Mouse (Mus musculus) brown adipose tissue, adult 24 weeks (tissue): Measurements from ENCODE around the gene Ucma. TPM values are rescaled to one million over a fixed set of nuclear protein-coding genes. Genes with fewer than 3 reads are reported as not detected.

Experiments
- H3K27ac ChIP-seq: fragments of 200-500 bp; replicated peaks from 2 replicates; pipeline ENCODE4 v1.5.1; 2012; ENCODE audit warnings: low read depth, mild to moderate bottlenecking, low read length
- H3K4me1 ChIP-seq: fragments of 200-500 bp; 2 replicates; pipeline ENCODE4 v1.6.1; 2012; ENCODE audit warnings: low read length, mixed read lengths; ENCODE audit not compliant: control insufficient read depth, insufficient read depth, insufficient read length
- H3K4me3 ChIP-seq: fragments of 200-500 bp; 2 replicates; pipeline ENCODE4 v1.5.1; 2012; ENCODE audit warnings: low read depth, mild to moderate bottlenecking, low read length, moderate library complexity; ENCODE audit not compliant: insufficient read depth
- polyA plus RNA-seq: library from polyadenylated mRNA; stranded (reverse); fragments of >200 nt; gene quantifications from 2 replicates; pipeline ENCODE4 v1.2.4, GENCODE M21; 2012; ENCODE audit not compliant: missing spikeins, insufficient read depth, insufficient read length

Ucma gene
- polyA plus RNA-seq, 1 experiment = not detected

DNA sequence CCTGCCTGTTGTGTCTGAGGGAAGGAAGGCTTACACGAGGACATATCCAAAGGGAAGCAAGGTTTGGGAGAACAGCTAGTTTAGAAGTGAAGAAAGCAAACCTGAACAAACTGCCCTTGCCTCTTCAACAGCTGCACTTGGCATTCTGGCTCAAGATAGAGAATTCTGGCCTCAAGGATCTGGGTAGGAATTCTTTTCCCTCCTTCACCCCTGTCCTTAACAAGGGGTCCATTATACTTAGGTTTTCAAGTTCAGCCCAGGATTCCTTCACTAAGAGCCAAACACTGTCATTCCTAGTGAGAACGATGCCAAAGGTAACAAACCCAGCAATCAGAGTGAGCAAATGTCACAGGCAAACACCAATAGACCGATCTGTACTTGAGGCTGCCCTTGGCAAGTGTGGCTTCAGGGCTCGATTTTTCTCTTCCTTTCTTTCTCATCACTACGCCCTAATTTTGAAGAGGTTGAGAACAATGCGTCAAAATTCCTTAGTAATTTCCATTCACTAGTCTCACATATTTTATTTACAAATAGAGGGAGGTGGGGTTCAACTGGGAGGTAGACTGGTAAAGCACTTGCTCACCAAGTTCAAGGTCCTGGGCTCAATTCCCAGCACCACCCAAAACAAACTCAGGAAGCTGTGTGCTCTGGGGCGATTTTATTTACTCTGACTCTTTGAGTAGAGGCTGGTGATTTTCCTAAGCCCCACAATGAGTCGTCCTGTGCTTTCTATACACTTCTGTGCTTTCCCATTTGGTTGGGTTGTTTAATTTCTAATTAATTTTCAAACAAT lies 11.7 kb downstream of the Ucma start:
- no peak overlapping the region for H3K4me3 ChIP-seq
- H3K4me1 ChIP-seq = no peaks in the 10 kb centered on the region
- no peak overlapping the region for H3K27ac ChIP-seq

DNA sequence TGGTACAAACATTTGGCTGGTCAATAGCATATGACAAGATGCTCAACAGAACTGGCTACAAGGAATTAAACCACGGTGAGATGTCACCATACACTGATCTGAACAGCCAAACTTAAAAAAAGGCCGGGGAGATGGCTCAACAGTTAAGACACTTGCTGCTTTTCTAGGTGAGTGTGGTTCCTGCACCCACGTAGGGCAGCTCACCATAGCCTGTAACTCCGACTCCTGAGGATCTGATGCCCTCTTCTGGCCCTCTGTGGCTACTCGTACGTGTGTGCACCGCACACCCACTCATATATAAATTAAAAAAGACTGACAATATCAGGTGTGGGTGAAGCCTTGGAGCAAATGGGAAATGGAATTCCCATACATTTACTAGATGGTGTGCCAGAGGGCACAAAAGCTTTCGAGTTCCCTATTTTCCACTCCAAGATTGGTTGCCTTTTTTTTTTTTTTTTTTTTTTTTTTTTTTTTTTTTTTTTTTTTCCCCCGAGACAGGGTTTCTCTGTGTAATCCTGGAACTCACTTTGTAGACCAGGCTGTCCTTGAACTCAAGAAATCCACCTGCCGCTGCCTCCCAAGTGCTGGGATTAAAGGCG lies 13.0 kb downstream of the Ucma start:
- Histone ChIP-seq H3K27ac (no peak overlapping the region), H3K4me1 (no peaks in the 10 kb centered on the region), H3K4me3 (no peak overlapping the region)

DNA sequence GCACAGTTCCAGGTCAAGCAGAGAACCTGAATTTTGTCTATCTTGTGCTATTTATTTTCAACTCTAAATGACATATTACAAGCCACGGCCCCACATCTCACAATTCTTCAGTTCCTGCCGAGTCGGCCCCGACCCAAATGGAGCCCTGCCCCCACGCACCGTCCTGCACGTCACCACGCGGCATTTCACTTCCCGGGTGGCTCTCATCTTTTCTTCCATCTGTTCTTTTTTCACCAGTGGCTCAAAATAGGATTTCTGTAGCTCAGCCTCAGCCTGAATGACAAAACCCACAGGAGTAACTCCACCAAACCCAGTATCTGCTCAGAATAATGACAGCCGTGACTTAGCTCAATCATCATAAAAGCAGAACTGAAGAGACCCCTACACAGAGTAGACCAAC lies 17.7 kb downstream of the Ucma start:
- H3K27ac ChIP-seq = no peak overlapping the region
- H3K4me3 ChIP-seq = no peak overlapping the region
- no peaks in the 10 kb centered on the region for H3K4me1 ChIP-seq

DNA sequence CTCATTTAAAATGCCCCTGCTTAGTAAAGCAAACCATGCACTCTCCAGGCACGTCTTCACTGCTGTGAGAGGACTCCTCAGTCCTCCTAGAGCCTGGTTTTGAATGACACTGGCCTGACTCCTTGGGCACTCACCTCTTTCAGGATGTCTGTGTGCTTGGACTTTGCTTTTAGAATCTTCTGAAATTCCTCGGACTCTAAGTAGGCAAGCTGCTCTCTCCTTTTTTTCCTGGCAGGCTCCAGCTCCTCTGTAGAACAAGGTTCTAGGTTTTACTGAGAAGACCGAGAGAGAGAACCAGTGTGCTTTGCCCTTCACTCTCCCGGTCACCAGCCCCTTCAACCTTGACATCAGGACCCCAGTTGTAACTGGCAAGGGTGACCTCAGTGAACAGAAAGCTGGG lies 18.5 kb downstream of the Ucma start:
- no peak overlapping the region for H3K27ac ChIP-seq
- H3K4me3 ChIP-seq = no peak overlapping the region
- no peaks in the 10 kb centered on the region for H3K4me1 ChIP-seq

DNA sequence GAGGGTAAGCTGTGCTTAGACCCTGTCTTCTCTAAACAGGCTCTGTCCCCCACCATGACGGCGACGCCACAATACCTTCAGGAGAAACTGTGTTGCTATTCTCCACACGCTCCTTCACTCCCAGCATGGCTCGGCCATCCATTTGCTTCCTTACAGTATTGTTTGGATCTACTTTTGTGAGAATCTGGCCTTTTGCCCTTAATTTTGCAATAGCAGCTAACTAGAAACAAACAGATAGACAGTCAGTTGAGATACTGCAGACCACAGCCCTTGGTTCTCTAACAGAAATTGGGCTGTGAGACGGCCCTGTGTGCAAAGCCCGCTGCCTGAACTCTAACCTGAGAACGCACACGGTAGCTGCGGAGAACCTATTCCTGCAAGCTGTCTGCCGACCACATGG lies 19.7 kb downstream of the Ucma start:
- H3K27ac ChIP-seq = no peak overlapping the region
- no peak overlapping the region for H3K4me3 ChIP-seq
- H3K4me1 ChIP-seq = no peaks in the 10 kb centered on the region

DNA sequence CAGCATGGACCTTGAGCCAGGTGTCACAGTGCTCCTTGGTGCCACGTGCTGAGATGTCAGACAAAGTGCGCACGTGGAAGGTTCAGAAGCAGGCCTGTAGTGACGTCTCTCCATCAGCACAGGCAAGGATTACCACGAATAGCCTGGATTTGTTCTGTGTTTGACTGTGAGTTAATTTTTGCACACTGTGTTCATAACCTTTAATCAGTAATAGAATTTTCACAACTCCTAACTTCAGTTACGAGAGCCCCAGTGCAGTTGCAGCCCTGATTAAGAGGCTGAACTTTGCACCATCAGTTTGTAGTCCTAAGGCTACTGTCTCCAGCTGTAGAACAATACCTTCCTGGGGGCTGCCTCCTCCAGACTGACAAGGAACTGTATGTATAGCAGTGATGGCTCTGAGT lies 20.5 kb downstream of the Ucma start:
- Histone ChIP-seq H3K27ac (no peak overlapping the region), H3K4me3 (no peak overlapping the region), H3K4me1 (no peaks in the 10 kb centered on the region)

DNA sequence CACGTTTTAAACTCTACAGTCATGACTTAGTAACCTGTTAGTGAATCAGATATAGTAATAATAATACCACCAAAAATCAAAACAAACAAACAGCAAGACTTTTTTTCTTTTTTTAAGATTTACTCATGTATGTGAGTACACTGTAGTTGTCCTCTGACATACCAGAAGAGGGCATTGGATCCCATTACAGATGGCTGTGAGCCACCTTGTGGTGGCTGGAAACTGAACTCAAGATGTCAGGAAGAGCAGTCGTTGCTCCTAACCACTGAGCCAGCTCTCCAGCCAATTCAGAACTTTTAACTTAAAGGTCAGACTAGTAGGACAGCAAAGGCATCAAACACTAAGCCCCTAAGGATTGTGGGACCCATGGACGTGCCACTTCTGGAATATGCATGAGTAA lies 23.0 kb downstream of the Ucma start:
- H3K27ac ChIP-seq = no peak overlapping the region
- H3K4me3 ChIP-seq = no peak overlapping the region
- H3K4me1 ChIP-seq = no peaks in the 10 kb centered on the region

DNA sequence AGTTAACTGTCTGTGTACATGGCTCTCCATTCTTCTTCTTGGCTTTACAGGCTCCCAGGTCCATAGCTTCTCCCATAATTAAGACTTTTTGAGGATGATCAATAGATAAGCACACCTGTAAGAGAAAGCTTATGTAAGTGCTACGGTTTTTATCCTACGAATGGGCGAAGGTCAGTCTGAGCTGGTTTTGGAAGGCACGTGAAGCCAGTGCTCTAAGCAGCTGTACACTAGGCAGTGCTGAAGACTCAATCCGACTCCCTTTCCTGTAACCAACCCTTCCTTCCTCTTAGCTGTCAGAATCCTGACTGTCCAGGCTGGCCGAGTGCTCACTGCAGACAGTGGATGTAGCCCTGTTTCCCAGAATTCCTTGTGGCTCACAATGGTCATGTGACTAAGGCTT lies 25.3 kb downstream of the Ucma start:
- no peak overlapping the region for H3K4me3 ChIP-seq
- no peak overlapping the region for H3K27ac ChIP-seq
- no peaks in the 10 kb centered on the region for H3K4me1 ChIP-seq

DNA sequence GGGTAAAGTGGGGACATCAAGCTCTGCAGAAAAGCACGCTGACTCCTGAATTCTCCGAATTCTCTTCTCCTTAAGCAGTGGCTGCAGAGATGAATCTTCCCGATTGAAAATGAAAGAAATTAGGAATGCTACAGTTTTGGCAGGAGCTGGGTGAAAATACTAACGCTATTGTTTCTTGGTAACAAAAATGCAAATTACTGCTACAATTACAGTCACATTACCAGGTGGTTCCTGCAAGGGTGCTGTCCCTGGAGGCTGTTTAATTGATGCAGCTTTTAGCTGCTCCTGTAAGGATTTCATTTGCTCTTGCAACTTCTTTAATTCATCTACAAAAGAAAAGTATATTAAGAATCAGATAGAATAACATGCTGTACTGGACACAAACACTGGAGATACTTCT lies 31.2 kb downstream of the Ucma start:
- H3K27ac ChIP-seq = no peak overlapping the region
- no peak overlapping the region for H3K4me3 ChIP-seq
- H3K4me1 ChIP-seq = no peaks in the 10 kb centered on the region

DNA sequence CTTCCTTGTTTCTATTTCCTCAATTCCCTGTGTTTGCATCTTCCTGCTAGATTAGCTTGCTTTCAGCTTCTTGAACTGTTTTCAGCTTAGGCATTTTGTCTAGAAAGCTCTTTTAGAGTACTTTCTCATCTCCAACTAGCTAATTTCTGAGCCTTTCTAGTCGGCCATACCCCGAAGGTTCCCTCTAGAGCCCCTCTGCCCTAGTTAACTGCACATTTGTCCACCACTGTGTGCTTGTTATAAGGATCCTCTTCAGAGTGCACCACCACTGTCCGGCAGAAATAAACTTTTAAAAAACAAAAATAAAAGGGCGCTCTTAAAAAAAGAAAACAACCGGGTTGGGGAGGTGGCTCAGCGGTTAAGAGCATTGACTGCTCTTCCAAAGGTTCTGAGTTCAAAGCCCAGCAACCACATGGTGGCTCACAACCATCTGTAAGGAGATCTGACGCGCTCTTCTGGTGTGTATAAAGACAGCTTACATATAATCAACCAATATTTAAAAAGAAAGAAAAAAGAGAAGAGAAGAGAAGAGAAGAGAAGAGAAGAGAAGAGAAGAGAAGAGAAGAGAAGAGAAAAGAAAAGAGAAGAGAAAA lies 36.1 kb downstream of the Ucma start:
- Histone ChIP-seq H3K4me3 (peak overlapping the region; percentile 76; the same call in 1 of the 2 replicates), H3K27ac (no peak overlapping the region), H3K4me1 (no peaks in the 10 kb centered on the region)

DNA sequence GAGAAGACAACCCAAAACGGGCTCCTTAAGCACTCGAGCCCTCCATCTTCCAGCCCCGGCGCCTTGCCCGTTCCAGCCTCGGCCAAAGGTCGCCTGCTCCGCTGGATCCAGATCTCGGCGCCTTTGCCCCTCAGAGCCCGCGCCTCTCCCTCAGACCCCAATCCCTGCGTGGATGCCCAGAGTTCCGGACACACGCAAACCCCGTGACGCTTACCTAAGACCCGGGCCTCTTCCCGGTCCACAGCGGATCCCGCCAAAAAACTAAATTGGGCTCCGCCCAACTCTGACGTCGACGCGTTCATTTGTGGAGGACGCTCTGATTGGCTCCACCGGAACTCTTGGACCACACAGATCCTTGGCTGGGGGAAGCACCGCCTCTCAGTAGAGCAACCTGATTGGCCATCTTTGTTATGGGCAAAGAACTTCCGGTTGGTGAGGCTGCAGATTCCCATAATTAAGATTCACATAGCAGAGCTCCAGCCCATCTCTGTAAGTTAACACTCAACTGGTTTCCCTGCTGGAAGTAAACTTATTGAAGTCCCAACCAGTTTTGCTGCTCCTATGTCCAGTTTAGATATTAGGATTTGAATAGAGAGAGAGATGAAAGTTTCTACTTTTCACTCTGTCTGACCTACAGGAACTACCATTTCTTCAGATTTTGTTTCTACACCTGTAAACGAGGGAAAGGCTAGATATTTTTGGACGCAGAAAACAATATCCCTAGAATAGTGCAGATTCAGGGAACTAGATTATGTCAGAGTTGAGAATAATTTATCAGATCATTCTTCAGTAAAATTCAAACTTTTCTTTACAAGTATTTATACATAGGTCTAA lies 36.8 kb downstream of the Ucma start, which contains the start of gene Mcm10:
Mcm10 (minus strand) TSS at position 301 of the 834 bp plus-strand sequence.
- Histone ChIP-seq H3K4me3 (peak within 1 kb of the TSS; percentile 76), H3K27ac (no peak within 1 kb of the TSS), H3K4me1 (no peaks in the 10 kb centered on the region)

DNA sequence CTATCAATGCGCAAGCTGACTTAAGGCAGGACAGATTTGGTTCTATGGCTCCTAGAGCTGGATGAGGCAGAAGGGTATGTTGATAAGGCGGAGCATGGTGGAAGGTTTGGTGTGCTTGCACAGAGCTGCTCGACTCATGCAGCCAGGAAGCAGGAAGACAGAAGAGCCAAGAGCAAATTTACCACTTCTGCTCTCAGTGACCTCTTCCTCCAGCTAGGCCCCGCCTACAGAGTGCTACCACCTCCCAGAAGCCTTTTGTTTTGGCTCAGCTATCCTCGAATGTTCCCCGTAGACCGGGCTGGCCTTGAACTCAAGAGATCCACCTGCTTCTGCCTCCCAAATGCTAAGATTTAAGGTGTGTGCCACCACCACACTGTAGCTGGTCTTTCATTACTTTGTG lies 38.7 kb downstream of the Ucma start:
- Histone ChIP-seq H3K4me1 (no peaks in the 10 kb centered on the region), H3K4me3 (no peak overlapping the region), H3K27ac (no peak overlapping the region)

DNA sequence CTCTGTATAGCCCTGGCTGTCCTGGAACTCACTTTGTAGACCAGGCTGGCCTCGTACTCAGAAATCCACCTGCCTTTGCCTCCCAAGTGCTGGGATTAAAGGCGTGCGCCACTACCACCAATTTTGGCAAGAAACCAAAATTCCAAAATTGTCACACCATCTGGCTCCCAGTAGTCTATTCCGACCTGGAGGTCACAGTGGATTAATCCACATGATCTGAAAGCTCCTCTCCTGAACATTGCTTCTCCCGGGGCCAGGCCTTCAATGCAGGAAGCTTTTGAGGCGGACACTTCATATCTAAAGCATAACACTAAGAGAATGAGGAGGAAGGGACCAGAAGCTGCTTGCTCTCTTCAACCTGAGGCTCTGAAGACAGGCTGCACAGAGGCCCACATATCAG lies 39.6 kb downstream of the Ucma start:
- Histone ChIP-seq H3K27ac (no peak overlapping the region), H3K4me1 (no peaks in the 10 kb centered on the region), H3K4me3 (no peak overlapping the region)

DNA sequence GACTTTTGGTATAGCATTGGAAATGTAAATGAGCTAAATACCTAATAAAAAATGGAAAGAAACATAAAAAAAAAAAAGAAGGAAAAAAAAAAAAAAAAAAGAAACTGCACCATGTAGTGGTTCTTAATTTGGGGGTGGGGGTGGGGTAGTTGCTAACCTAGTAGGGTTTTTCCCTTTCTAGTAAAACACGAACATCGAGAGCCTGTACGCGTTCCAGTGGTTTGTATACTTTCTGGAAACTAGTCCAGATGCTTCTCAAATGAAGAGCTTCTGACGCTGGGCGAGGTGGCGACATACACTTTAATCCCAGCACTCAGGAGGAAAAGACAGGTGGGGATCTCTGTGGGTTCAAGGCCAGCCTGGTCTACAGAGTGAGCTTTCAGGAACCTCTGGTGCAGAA lies 41.0 kb downstream of the Ucma start:
- no peak overlapping the region for H3K4me3 ChIP-seq
- no peaks in the 10 kb centered on the region for H3K4me1 ChIP-seq
- no peak overlapping the region for H3K27ac ChIP-seq

DNA sequence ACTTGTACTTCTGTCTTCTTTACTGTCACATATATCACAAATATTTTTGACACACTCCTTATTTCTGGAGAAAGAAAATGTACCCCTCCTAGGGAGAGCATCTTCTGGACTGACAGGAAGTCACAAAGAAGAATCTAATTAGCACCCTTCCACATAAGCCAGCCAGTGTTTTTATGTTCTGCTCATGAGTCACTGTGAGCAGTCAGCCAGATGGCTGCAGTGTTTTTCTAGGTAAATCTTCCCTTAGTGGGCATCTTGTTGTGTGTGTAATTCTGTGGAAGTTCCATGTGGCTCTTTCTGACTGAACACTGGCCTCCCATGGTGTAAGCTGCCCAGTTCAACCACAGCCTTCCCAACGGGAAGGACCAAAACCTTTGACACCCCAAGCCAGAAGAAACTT lies 43.8 kb downstream of the Ucma start:
- Histone ChIP-seq H3K4me3 (no peak overlapping the region), H3K27ac (no peak overlapping the region), H3K4me1 (no peaks in the 10 kb centered on the region)
